8 mouse cellular contexts compared by ENCODE assay signal in the genomic region with DNA sequence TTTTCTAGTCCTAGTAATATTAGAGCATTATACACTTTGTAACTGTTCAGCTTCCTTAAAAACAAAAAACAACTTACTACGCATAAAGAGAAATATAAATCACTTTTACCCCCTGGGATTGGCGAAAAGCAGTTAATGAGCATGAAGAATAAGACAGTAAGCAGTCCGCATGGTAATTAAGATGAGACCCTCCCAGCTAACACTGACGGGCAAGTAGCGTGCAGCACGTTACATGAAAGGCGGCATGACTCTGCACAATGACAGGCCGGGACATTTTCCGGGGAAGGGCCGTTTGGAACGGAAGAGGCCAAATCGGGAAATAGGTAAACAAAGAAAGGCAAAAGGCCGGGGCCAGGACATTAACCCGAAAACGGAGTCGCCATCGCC. TPM values are rescaled to one million over a fixed set of nuclear protein-coding genes. Genes with fewer than 3 reads are reported as not detected.
DNase-seq lines count a peak whose midpoint lies in the region; ATAC-seq lines count a peak whose summit lies in the region.

No protein-coding gene starts in this region.

- no peaks in the 10 kb centered on the region for H3K27me3 ChIP-seq in heart, embryonic 13.5 days (replicated peaks)
- H3K27me3 ChIP-seq in forebrain, embryonic 14.5 days (replicated peaks; ENCODE audit: control insufficient read depth, insufficient read depth, low read length) = no peaks in the 10 kb centered on the region

- H3K27ac ChIP-seq in heart, embryonic 13.5 days (replicated peaks) = peak overlapping the region; percentile 100
- H3K27ac ChIP-seq in forebrain, embryonic 14.5 days (ENCODE audit: low read depth, low read length) = peak overlapping the region; percentile 99

- DNase-seq in heart, postnatal 14 days = no peak
- DNase-seq in R1 (ENCODE audit: low read depth, low spot score) = peak; percentile 94
- peak; percentile 95 for DNase-seq in forebrain, embryonic 14.5 days (ENCODE audit: low spot score)
- DNase-seq in kidney, postnatal 25 days = peak; percentile 88 to 95
- DNase-seq in retina, embryonic 14.5 days (ENCODE audit: low spot score) = no peak
- DNase-seq in thymus, postnatal 4 days = no peak

- intact Hi-C loops in heart, postnatal 14 days (cut with DNase I) = loop anchor here (2.0 to 10.0 kb wide), 3 partner anchors 89 to 523 kb away; a partner anchor contains a TSS

- 1% methylated on average over 17 of the region's 17 CpGs for WGBS in heart, embryonic 13.5 days
- under 1% methylated on average over 17 of the region's 17 CpGs for WGBS in forebrain, embryonic 14.5 days

- H3K9me3 ChIP-seq in heart, embryonic 13.5 days = no peaks in the 10 kb centered on the region
- no peaks in the 10 kb centered on the region for H3K9me3 ChIP-seq in forebrain, embryonic 14.5 days (replicated peaks; ENCODE audit: control insufficient read depth, low read length)

- peaks cover 40% of the 10 kb centered on the region for H3K4me1 ChIP-seq in heart, embryonic 13.5 days
- peaks cover 15% of the 10 kb centered on the region for H3K4me1 ChIP-seq in forebrain, embryonic 14.5 days (ENCODE audit: control insufficient read depth, insufficient read depth, low read length)

- H3K9ac ChIP-seq in heart, embryonic 13.5 days = peak overlapping the region; percentile 96
- peak overlapping the region; percentile 78 for H3K9ac ChIP-seq in forebrain, embryonic 14.5 days (ENCODE audit: low read length)

- peak overlapping the region; percentile 88 for H3K4me2 ChIP-seq in heart, embryonic 13.5 days
- peak overlapping the region; percentile 67 for H3K4me2 ChIP-seq in forebrain, embryonic 14.5 days (ENCODE audit: low read length)

- H3K4me3 ChIP-seq in heart, embryonic 13.5 days = peak overlapping the region; percentile 77
- peak overlapping the region; percentile 67 for H3K4me3 ChIP-seq in forebrain, embryonic 14.5 days (ENCODE audit: low read depth, low read length)

- peak; percentile 65 for ATAC-seq in heart, embryonic 13.5 days (ENCODE audit: extremely low read depth, insufficient number of reproducible peaks, low FRiP score, low TSS enrichment)
- ATAC-seq in forebrain, embryonic 14.5 days = peak; percentile 77
- peak; percentile 51 for ATAC-seq in megakaryocyte progenitor cell, adult 5-6 weeks (replicated peaks; ENCODE audit: poor library complexity)

- H3K36me3 ChIP-seq in heart, embryonic 13.5 days = peaks cover 28% of the 10 kb centered on the region
- peaks cover 22% of the 10 kb centered on the region for H3K36me3 ChIP-seq in forebrain, embryonic 14.5 days (ENCODE audit: control insufficient read depth, insufficient read depth, low read length)

RNA-seq across cellular contexts. Expression of a gene that starts 0.9 kb away (rescaled TPM):
- 197 and 213 TPM in 2 replicates for polyA plus RNA-seq in heart, embryonic 13.5 days (2015; fragmentation: Nextera tagmentation; extraction: Ambion mirVana)
- 100 to 1,000 TPM; 111 to 119 TPM for total RNA-seq in heart, postnatal 14 days (2021)
- polyA plus RNA-seq in forebrain, embryonic 14.5 days (2014; fragmentation: Nextera tagmentation; extraction: Ambion mirVana) = 150 and 167 TPM in 2 replicates
- total RNA-seq in megakaryocyte progenitor cell, adult 5-6 weeks (2015) = 153 and 181 TPM in 2 replicates
- 153 and 163 TPM in 2 replicates for total RNA-seq in megakaryocyte progenitor cell, adult 5-6 weeks (2017)

RNA-seq across cellular contexts. Expression of a gene that starts 19.6 kb away (rescaled TPM):
- 196 and 202 TPM in 2 replicates for polyA plus RNA-seq in heart, embryonic 13.5 days (2015; fragmentation: Nextera tagmentation; extraction: Ambion mirVana)
- total RNA-seq in heart, postnatal 14 days (2021) = 100 to 1,000 TPM; 212 to 218 TPM
- 284 and 334 TPM in 2 replicates for polyA plus RNA-seq in forebrain, embryonic 14.5 days (2014; fragmentation: Nextera tagmentation; extraction: Ambion mirVana)
- total RNA-seq in megakaryocyte progenitor cell, adult 5-6 weeks (2015) = 640 and 703 TPM in 2 replicates
- total RNA-seq in megakaryocyte progenitor cell, adult 5-6 weeks (2017) = 490 and 622 TPM in 2 replicates

Comparison
In these comparisons a context has a peak if more than half of its experiments do, and no peak if none do; other contexts are left out.
1. DNase-seq: peak in R1 (single experiment), forebrain, embryonic 14.5 days (single experiment) and kidney, postnatal 25 days (2 of 2); none in heart, postnatal 14 days (0 of 2), retina, embryonic 14.5 days (single experiment) and thymus, postnatal 4 days (single experiment).
2. Peak in every context shown above with its lines, with median percentiles within 50 percentile points of each other: ATAC-seq.